Mouse (Mus musculus) spleen, adult 2 months (tissue): ENCODE data around the gene Rnf213. TPM values are rescaled to one million over a fixed set of nuclear protein-coding genes. Genes with fewer than 3 reads are reported as not detected.

ENCODE experiments used
- DNase-seq, 2 experiments: peaks; one replicate each; pipeline versions ENCODE4 v3.0.0 to v3.0.0-alpha.2; 2012 to 2021; ENCODE audit warnings: low spot score in 2 of 2, low read depth in 1 of 2
- H3K27ac ChIP-seq: fragments of 200-500 bp; 2 replicates; pipeline ENCODE4 v1.5.1; 2012; ENCODE audit warnings: low read length, inconsistent platforms; ENCODE audit not compliant: insufficient read depth
- H3K27me3 ChIP-seq: fragments of 200-500 bp; 2 replicates; pipeline ENCODE4 v1.6.1; 2012; ENCODE audit warnings: mild to moderate bottlenecking, moderate library complexity, low read length, inconsistent platforms; ENCODE audit not compliant: control insufficient read depth, insufficient read depth
- H3K36me3 ChIP-seq: fragments of 200-500 bp; 2 replicates; pipeline ENCODE4 v1.6.1; 2012; ENCODE audit warnings: mild to moderate bottlenecking, low read length, inconsistent platforms; ENCODE audit not compliant: control insufficient read depth, insufficient read depth
- H3K4me1 ChIP-seq: fragments of 200-500 bp; 2 replicates; pipeline ENCODE4 v1.6.1; 2011; ENCODE audit warnings: inconsistent platforms; ENCODE audit not compliant: control insufficient read depth, insufficient read depth, insufficient read length
- H3K4me3 ChIP-seq: fragments of 200-500 bp; 2 replicates; pipeline ENCODE4 v1.5.1; 2011; ENCODE audit warnings: mild to moderate bottlenecking, inconsistent platforms; ENCODE audit not compliant: insufficient read depth, insufficient read length; ENCODE audit errors: extremely low read depth
- CTCF ChIP-seq: fragments of 200-500 bp; IDR thresholded peaks from 2 replicates; pipeline ENCODE4 v1.5.1; 2011; ENCODE audit warnings: mild to moderate bottlenecking, inconsistent platforms; ENCODE audit not compliant: insufficient read depth, insufficient read length, insufficient replicate concordance; ENCODE audit errors: extremely low read depth
- POLR2A ChIP-seq: fragments of 200-500 bp; IDR thresholded peaks from 2 replicates; pipeline ENCODE4 v1.6.1; 2011; ENCODE audit warnings: low read depth, low read length, inconsistent platforms
- WGBS: fragments of 180-500 bp; shearing (Covaris S2); methylation state at CpG from one replicate; pipeline ENCODE4 v1.1.7; 2018; 5-methylcytosine and 5-hydroxymethylcytosine counted together
- polyA plus RNA-seq: library from polyadenylated mRNA; depleted of rRNA; stranded (reverse); fragments of >200 nt; gene quantifications from 2 replicates; pipeline ENCODE4 v1.2.3, GENCODE M21; 2012

Gene Rnf213
- polyA plus RNA-seq, 1 experiment: 29.1 TPM

- WGBS: 82% methylated on average over 7 of the region's 7 CpGs
Observed at GRCm38 (mm10) chr11:119395394-119395793, 2.5 kb downstream of the Rnf213 start.

GRCm38 (mm10) chr11:119395931-119396330, 3.0 kb downstream of the Rnf213 start:
- H3K4me3 ChIP-seq: no peak overlapping the region
- no peak overlapping the region for H3K27ac ChIP-seq
- no peak for DNase-seq
- 0 out of 2 replicates have a peak, but pooled peaks cover 1% of the 10 kb centered on the region for H3K36me3 ChIP-seq
- peaks cover 27% of the 10 kb centered on the region for H3K4me1 ChIP-seq
- H3K27me3 ChIP-seq: no peaks in the 10 kb centered on the region
- 84% methylated on average over 13 of the region's 13 CpGs for WGBS
- TF ChIP-seq CTCF (no peak), POLR2A (no peak)

More at GRCm38 (mm10) chr11:119395394-119395793, 2.5 kb downstream of the Rnf213 start:
- H3K36me3 ChIP-seq: 0 out of 2 replicates have a peak, but pooled peaks cover under 1% of the 10 kb centered on the region
- H3K27me3 ChIP-seq: no peaks in the 10 kb centered on the region
- H3K27ac ChIP-seq: no peak overlapping the region
- TF ChIP-seq CTCF (no peak), POLR2A (no peak)
- peaks cover 27% of the 10 kb centered on the region for H3K4me1 ChIP-seq
- H3K4me3 ChIP-seq: no peak overlapping the region
- no peak for DNase-seq

GRCm38 (mm10) chr11:119396461-119396860, 3.6 kb downstream of the Rnf213 start:
- no peak overlapping the region for H3K4me3 ChIP-seq
- H3K27ac ChIP-seq: no peak overlapping the region
- TF ChIP-seq CTCF (no peak), POLR2A (no peak)
- peaks cover 23% of the 10 kb centered on the region for H3K4me1 ChIP-seq
- whole genome bisulfite sequencing: 84% methylated on average over 7 of the region's 7 CpGs
- H3K36me3 ChIP-seq: 0 out of 2 replicates have a peak, but pooled peaks cover 1% of the 10 kb centered on the region
- no peak for DNase-seq
- H3K27me3 ChIP-seq: no peaks in the 10 kb centered on the region

- peaks cover 27% of the 10 kb centered on the region for H3K36me3 ChIP-seq
- TF ChIP-seq POLR2A (no peak), CTCF (no peak)
- WGBS: 83% methylated on average over 11 of the region's 11 CpGs
- H3K27me3 ChIP-seq: no peaks in the 10 kb centered on the region
- no peak overlapping the region for H3K27ac ChIP-seq
- H3K4me3 ChIP-seq: no peak overlapping the region
- no peaks in the 10 kb centered on the region for H3K4me1 ChIP-seq
- DNase-seq: no peak
Observed at GRCm38 (mm10) chr11:119402501-119403160, 9.7 kb downstream of the Rnf213 start.

GRCm38 (mm10) chr11:119404627-119405026, 11.7 kb downstream of the Rnf213 start:
- peak in 1 of 2 experiments; percentile 37 for DNase-seq
- 77% methylated on average over 5 of the region's 5 CpGs for WGBS
- Histone ChIP-seq H3K36me3 (peaks cover 38% of the 10 kb centered on the region), H3K4me1 (no peaks in the 10 kb centered on the region), H3K27ac (no peak overlapping the region), H3K27me3 (no peaks in the 10 kb centered on the region), H3K4me3 (no peak overlapping the region)
- TF ChIP-seq CTCF (peak; percentile 77; the same call in 1 of the 2 replicates), POLR2A (no peak)

DNA sequence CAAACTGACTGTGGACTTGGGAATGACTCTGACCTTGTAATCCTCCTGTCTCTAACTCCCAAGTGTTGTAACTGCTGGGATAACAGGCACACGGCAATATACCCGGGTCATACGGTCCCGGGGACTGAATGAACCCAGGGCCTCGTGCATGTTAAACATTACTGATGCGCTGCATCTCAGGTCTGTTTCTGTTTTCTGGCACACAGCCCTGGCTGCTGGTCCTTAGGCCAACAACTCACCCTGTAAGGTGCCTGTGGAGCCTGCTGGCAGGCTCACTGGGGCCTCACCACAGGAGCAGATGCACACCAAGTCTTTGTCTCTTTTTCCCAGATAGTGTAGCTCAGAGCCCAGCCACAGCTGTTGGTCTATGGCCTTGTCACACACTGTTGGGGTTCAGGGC, 14.5 kb downstream of the Rnf213 start:
- no peaks in the 10 kb centered on the region for H3K4me1 ChIP-seq
- peaks cover 56% of the 10 kb centered on the region for H3K36me3 ChIP-seq
- no peak overlapping the region for H3K4me3 ChIP-seq
- no peak overlapping the region for H3K27ac ChIP-seq
- TF ChIP-seq CTCF (no peak), POLR2A (no peak)
- 95% methylated on average over 6 of the region's 6 CpGs for WGBS
- no peak for DNase-seq
- no peaks in the 10 kb centered on the region for H3K27me3 ChIP-seq

GRCm38 (mm10) chr11:119407977-119408376, 15.1 kb downstream of the Rnf213 start:
- Histone ChIP-seq H3K4me1 (no peaks in the 10 kb centered on the region), H3K27ac (no peak overlapping the region), H3K4me3 (no peak overlapping the region), H3K36me3 (peaks cover 53% of the 10 kb centered on the region), H3K27me3 (no peaks in the 10 kb centered on the region)
- DNase-seq: no peak
- 66% methylated on average over 5 of the region's 5 CpGs for WGBS
- no peak for TF ChIP-seq POLR2A
- no peak for TF ChIP-seq CTCF
